Mouse (Mus musculus) gonadal fat pad, adult 2 months (tissue): ENCODE measurements at regions not wholly inside any gene's neighbourhood (a gene's known extent, or its start where the extent isn't known, plus 50 kb on each side); places are given as distances from the start of the nearest gene placed in this dataset.

Experiments used
- DNase-seq: peaks from one replicate; pipeline ENCODE4 v3.0.0-alpha.2; 2012; ENCODE audit warnings: low read depth

- DNase-seq = no peak
Observed at GRCm38 (mm10) chr12:106727486-106727885, 717.5 kb downstream of the Vrk1 start.

DNA sequence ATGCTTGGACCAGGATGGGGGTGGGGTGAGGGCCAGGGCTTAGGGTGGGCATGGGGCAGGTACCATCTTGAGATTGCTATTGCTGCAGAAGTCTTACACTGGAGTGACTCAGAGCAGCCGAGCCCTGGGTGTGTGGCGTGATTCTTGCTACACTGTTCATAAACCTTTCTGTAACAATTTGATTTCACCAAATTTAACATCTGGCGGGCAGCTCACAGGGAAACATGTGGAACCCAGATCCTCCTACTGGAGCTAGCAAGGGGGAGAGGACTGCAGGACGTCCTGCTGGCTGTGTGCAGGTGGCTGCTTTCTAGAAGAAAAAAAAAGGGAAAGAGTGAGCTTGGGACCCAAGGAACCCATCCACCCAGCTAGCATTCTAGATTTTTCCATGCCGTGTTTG is 719.7 kb downstream of the Vrk1 start:
- no peak for DNase-seq

DNA sequence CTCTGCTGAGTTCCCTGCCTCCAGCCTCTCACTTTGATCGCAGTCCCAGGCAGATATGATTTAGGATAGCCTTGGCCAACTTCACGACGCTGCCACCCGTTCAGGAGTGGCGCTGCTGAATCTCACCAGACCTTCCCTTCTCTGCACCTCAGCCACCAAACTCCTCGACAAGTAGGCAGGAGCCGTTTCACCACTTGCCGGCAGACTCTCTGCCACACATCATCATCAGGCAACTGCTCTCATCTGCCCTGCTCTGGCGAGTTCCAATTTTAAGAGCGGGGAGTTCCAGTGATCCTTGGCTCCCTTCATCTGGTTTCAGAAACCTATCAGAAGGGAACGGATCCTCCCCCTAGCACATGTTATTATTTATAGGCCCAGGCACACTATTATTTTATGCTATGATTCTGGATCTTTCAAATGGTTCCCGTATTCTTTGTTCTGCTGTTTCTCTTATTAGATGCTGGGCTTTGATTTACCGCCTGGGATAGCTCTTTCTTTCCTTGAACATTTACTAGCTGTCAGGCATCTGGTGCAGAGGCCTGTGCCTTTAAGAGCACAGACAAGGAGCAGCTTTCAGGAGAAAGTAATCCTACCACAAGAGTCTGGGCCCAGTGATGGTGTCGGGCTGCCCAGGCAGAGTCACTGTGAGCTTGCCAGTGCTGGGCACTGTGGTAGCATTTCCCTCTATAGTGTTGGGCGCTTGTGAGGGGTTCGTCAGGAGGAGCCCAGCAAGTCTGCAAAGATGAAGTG is 722.3 kb downstream of the Vrk1 start:
- no peak for DNase-seq

GRCm38 (mm10) chr12:106748765-106749164 is 738.7 kb downstream of the Vrk1 start:
- DNase-seq = no peak

GRCm38 (mm10) chr12:106763552-106763951 is 724.9 kb upstream of the 3110018I06Rik start:
- no peak for DNase-seq

- peak; percentile 2 for DNase-seq
Observed at GRCm38 (mm10) chr12:106764516-106764915, 723.9 kb upstream of the 3110018I06Rik start.

GRCm38 (mm10) chr12:106773536-106773935 is 714.9 kb upstream of the 3110018I06Rik start:
- DNase-seq = no peak

DNA sequence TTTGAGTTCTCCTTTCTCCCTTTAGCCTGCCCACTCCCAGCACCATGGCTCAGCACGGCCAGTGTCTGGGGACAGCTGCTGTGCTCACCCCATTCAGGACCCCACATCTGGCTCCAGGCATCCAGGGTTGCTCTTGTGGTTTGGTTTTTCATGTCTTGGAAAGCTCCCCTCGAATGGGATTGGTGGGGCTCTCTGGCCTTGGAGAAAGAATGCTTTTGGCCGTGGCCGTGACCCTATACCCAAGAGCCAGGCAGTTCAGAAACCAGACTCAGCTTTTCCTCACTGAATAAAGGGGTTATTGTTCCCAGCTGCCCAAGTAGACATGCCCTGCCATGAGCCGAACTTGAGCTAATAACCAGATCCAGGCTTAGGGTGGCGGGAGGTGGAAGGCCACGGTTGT is 691.8 kb upstream of the 3110018I06Rik start:
- no peak for DNase-seq

- no peak for DNase-seq
Observed at GRCm38 (mm10) chr12:106819736-106820135, 668.7 kb upstream of the 3110018I06Rik start.

- DNase-seq = no peak
Observed at GRCm38 (mm10) chr12:106822311-106822710, 666.1 kb upstream of the 3110018I06Rik start.

GRCm38 (mm10) chr12:106828542-106828941 is 659.9 kb upstream of the 3110018I06Rik start:
- no peak for DNase-seq

- DNase-seq = no peak
Observed at GRCm38 (mm10) chr12:106829323-106829722, 659.1 kb upstream of the 3110018I06Rik start.

DNA sequence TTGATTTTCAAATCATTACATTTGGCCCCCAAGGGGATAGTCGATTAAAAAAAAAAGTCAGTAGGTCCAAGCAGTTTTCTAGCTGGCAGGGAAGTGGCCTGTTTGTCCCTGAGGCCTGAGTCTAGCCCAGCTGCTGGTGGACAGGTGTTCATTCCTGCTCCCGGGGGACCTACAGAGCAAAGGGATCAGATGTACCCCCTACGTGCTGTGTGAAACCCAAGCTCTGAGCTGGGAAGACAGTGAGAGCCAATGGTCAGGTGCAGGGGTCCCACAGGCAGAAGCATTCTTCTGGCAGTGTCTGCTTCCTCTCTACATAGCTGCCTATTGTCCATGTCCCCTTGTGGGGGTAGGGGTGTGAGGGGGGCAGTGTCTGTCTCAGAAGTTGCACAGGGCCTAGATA is 653.2 kb upstream of the 3110018I06Rik start:
- no peak for DNase-seq

DNA sequence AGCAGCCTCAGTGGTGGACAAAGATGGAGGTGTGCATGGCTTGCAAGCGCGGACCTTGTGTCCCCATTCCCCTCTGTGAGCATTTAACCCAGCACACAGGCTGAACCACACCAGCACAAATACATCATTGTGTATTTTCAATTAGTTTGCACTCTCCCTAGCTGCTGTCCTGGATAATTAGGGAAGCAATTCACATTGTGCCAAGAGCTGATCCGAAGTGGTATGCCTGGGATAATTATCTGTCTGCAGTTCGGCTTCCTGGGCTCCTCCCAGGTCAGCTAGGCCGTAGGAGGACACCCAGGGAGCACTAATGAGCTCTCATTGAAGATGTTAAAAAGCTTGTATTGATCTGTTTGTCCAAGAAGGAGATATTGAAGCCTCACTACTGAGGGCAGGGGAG is 648.8 kb upstream of the 3110018I06Rik start:
- no peak for DNase-seq

- no peak for DNase-seq
Observed at GRCm38 (mm10) chr12:106840150-106840651, 648.2 kb upstream of the 3110018I06Rik start.

DNA sequence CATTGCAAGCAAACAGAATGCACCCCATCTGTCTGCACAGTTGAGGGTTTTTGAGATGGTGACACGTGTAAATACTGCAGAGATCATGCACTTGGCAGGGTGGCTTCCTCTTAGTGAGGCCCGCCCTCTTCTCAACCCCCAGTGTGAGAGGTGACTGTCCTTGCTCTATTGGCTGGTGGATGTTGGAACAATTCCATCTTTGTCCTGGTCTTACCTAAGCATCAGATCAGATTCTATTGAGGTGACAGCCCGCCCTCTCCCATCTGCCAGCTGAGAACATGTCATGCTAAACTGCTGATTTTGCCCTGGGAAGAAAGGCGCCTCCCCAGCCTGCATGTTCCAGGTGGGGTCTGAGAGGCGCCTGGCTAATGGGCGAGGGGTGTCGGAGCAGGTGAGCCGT is 646.4 kb upstream of the 3110018I06Rik start:
- no peak for DNase-seq

DNA sequence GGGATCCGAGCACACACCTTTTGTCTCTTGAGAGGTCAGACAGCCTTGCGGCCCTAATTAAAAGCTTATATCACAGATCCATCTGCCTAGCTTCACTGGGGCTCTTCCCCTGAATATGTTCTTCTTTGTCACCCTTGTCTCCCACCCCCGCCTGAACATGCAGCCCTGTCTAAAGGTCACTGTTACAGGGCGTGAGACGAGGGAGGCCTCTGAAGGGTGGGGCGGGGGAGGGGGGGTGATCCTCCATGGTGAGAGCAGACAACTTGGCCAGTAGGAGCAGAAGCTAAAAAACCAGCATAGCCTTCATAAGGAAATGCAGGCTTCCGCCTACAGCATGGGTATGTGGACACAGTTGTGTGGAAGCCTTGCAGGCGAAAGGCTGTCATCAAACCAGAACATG is 646.0 kb upstream of the 3110018I06Rik start:
- DNase-seq = no peak

DNA sequence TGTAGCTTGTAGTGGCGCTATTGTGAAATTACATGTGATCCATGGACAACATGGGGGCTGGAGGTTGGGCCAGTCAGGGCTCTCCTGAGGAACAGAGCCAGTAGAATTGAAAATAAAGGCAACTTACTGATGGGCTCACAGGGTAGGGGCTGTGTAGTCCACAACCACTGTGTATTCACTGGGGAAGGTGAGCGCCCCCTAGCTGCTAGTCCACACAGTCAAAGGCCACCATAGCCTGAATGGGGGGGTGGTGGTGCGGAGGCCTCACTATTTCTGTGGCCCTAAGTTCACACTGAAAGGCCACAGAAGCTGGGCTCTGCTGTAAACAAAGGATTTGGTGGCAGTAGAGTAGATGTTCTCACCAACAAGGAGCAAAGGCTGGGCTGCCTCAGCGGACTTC is 636.8 kb upstream of the 3110018I06Rik start:
- no peak for DNase-seq

DNA sequence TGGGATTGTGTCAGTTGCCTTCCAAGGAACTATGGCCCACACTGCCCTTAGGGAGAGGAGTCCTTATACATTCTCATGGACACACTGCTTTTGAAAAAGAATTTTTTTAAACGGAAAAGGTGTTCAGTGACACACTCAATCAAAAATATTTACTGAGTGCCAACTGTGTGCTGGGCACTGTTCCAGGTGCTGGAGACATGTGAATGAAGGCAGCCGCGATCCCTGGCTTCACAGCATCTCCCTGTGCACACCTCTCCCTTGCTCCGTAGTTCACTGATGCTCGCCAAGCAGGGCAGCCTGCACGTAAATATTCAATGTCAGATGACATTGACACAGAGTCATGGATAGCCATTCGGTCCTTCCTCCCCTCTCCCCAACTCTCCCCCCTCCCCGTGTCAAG is 635.7 kb upstream of the 3110018I06Rik start:
- no peak for DNase-seq

GRCm38 (mm10) chr12:106853711-106854240 is 634.7 kb upstream of the 3110018I06Rik start:
- no peak for DNase-seq

DNA sequence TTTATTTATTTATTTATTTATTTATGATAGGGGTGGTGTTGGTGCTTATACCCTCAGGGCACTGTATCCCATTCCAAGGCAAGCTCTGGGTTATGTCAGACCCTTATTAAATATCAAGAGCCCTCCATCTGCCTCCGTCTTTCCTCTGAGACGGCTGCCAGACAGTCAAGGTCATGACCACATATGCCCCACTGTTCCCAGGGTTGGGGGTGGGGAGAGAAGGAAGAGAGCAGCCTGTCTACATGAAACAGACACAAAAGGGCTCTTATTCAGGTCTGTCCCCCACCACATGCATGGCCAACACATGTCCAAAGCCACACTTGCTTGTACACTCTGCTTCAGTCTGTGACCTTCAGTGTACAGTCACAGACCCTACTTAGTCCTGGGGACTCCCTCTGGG is 632.9 kb upstream of the 3110018I06Rik start:
- DNase-seq = no peak

- no peak for DNase-seq
Observed at GRCm38 (mm10) chr12:106861638-106862037, 626.8 kb upstream of the 3110018I06Rik start.

DNA sequence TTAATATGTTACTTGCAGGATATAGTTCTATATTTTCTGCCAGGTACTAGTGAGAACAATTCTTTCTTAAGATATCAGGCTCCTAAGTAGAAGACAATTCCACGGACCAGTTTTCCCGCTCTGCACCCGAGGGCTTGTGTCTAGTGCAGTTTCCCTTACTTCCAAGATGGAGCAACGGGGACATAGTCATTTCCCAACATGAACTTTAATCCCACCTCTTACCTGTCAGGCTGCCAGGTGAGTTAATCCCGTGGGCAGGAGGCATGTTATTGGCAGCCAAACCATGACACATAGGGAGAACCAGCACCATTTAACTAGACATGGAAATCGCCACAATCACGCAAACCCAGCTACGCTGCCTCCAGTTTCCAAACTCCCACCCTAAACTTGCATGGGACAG is 624.4 kb upstream of the 3110018I06Rik start:
- DNase-seq = peak; percentile 57

GRCm38 (mm10) chr12:106868036-106868435 is 620.4 kb upstream of the 3110018I06Rik start:
- no peak for DNase-seq
